Mouse (Mus musculus) adrenal gland, postnatal 10 days (tissue): ENCODE data around the gene Hist1h2ae. TPM values are rescaled to one million over a fixed set of nuclear protein-coding genes. Genes with fewer than 3 reads are reported as not detected.
"Not testable (repeated sequence)": the region's sequence is repeated elsewhere in the genome, so short reads cannot be mapped to it uniquely, and the experiment has no call there.

ENCODE experiments used
- DNase-seq: peaks from one replicate; pipeline ENCODE4 v3.0.0; 2021; ENCODE audit warnings: mixed read lengths
- long read RNA-seq, 2 experiments: library from polyadenylated mRNA; stranded (forward); transcript quantifications; one replicate each; pipeline ENCODE4 v2.0.0; 2021
- total RNA-seq, 2 experiments: library from RNA; stranded (reverse); gene quantifications; 2 replicates each; pipeline ENCODE4 v1.2.3; 2021

Hist1h2ae gene
- 10 to 100 TPM; 54.9 to 55.0 TPM for total RNA-seq
- long read RNA-seq, experiment 1, partial matches to known transcripts = 0 of 1 reads
- long read RNA-seq, experiment 1, other reads (novel, unspliced or antisense) = 0 of 1 reads
- long read RNA-seq, experiment 2, partial matches to known transcripts = 0 of 1 reads
- long read RNA-seq, experiment 2, other reads (novel, unspliced or antisense) = 0 of 1 reads

- DNase-seq = peak; percentile 69
Observed at GRCm38 (mm10) chr13:23571022-23571503, at the start of gene Hist1h2ae, which contains the start of gene Hist1h2bg. Gene Hist1h2ae (minus strand): TSS chr13:23571220. Gene Hist1h2bg (plus strand): TSS chr13:23571396.

GRCm38 (mm10) chr13:23620056-23620732, 49.2 kb upstream of the Hist1h2ae start:
- no peak for DNase-seq

- DNase-seq = no peak
Observed at GRCm38 (mm10) chr13:23611638-23612037, 40.6 kb upstream of the Hist1h2ae start.

- DNase-seq = no peak
Observed at GRCm38 (mm10) chr13:23610393-23610792, 39.4 kb upstream of the Hist1h2ae start.

DNA sequence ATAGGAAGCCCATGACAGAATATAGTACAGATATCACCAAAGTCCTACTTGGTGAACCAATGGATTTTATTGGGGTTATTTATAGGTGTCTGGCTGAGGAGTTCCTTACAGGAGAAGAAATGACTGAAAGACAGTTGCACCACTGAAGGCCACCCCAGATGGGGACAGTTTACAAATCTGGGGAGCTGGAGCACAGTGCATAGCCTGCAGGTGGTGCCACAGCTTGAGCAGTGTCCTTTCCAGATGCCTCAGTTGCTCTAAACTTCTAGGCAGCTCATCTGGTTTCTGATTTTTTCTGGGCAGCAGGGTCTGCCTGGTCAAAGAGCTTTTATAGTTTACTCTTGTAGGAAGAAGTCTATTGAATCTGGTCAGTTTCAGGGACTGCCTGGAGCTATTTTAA, 38.8 kb upstream of the Hist1h2ae start:
- no peak for DNase-seq

GRCm38 (mm10) chr13:23609209-23609608, 38.2 kb upstream of the Hist1h2ae start:
- no peak for DNase-seq

DNA sequence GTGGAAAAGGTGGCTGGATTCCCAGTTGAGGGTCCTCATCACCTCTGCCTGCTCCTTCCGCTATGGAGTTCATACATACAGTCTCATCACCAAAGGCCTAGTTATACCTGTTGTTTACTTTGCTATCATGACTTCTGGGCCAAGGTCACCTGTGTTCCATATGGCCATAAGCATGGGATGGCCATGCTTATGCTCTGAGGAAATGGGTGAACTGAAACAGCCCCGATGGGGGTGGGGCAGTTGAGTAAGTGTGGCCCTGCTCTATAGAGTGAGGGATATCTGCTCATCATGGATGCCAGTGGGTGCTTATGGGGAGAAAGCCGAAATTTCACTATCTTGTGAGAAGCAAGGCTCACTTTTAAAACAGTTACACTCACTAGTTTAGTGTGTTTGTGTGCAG, 34.0 kb upstream of the Hist1h2ae start:
- no peak for DNase-seq

- DNase-seq = no peak
Observed at GRCm38 (mm10) chr13:23604452-23604851, 33.4 kb upstream of the Hist1h2ae start.

DNA sequence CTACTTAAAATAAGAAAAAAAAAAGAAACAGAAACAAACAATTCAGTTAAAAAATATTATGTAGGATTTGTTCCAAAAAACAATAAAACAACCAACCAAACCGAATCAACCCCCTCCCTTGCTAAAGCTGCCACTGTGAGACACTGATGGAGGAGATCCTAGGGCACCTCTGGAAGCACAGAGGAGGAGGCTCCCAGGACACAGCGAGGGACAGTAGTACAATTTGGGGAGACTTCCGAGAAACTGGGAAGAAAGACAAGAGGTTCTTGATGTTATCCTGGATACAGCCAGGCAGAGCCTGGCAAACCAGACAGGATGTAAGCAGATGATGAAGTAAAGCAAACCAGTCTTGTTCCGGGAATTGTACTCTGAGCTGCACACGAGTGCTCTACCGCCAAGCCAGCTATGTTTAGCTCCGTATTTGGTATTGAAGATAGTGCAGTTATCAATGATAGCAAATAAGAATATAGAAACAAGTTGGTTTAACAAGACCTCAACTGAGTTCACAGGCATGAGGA, 32.2 kb upstream of the Hist1h2ae start:
- DNase-seq = no peak

DNA sequence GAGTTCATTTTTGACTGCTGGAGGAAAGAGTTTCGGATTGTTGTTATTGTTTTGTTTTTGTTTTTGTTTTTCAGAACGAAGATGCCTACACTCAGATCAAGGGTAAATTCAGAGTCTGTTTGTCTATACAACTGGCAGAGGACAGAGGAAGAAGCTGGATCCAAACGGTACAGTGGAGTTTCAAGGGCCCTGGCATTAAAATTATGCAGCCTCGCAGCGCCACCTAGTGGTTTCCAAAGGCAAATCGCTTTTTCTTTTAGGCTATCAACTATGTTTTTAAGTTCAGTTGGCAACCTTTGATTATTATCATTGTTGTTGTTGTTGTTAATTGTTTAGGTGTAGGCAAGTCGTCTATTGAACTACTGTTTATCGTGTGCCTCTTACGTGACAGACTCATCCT, 26.9 kb upstream of the Hist1h2ae start:
- peak; percentile 87 for DNase-seq

GRCm38 (mm10) chr13:23595622-23596372, 24.8 kb upstream of the Hist1h2ae start:
- no peak for DNase-seq

GRCm38 (mm10) chr13:23595185-23595584, 24.2 kb upstream of the Hist1h2ae start:
- DNase-seq = no peak

GRCm38 (mm10) chr13:23593051-23593770, 22.2 kb upstream of the Hist1h2ae start:
- no peak for DNase-seq

DNA sequence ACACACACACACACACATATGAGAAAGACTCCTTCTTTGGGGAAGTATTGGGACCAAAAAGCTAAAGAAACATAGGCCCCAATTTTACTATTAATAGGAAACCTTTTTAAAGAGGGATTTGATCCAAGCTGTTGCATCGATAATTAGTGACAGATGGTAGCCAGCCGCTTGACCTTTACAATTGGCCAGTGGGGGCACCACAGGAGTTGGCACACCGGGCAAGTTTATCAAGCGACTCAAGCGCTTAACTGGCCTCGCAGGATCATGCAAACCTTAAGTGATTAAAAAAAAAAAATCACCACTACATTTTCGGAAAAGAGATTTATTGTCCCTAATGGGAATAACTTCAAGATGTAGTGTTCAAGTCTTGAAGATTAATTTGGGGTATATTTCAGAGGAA, 21.6 kb upstream of the Hist1h2ae start:
- no peak for DNase-seq

DNA sequence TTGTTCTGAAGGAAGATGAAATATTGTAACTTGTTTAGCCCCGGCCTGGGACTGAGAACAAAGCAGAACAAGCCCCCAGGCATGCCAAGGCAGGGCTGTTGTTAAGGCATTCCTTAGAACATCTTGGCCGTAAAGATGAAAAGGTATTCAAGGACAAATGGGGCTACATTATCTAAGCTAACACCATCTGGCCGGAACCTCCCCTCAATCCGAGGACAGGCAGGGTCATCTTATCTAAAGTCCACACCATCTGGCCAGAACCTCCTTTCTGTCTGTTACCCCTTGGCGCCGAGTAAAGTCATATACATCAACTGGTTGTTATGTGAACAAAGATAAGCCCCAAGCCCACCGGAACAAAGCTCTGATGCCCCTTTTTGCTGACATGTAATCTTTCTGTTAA, 20.9 kb upstream of the Hist1h2ae start:
- not testable (repeated sequence) for DNase-seq

- DNase-seq = no peak
Observed at GRCm38 (mm10) chr13:23591206-23591605, 20.2 kb upstream of the Hist1h2ae start.

GRCm38 (mm10) chr13:23586940-23587225, 15.9 kb upstream of the Hist1h2ae start:
- no peak for DNase-seq

DNA sequence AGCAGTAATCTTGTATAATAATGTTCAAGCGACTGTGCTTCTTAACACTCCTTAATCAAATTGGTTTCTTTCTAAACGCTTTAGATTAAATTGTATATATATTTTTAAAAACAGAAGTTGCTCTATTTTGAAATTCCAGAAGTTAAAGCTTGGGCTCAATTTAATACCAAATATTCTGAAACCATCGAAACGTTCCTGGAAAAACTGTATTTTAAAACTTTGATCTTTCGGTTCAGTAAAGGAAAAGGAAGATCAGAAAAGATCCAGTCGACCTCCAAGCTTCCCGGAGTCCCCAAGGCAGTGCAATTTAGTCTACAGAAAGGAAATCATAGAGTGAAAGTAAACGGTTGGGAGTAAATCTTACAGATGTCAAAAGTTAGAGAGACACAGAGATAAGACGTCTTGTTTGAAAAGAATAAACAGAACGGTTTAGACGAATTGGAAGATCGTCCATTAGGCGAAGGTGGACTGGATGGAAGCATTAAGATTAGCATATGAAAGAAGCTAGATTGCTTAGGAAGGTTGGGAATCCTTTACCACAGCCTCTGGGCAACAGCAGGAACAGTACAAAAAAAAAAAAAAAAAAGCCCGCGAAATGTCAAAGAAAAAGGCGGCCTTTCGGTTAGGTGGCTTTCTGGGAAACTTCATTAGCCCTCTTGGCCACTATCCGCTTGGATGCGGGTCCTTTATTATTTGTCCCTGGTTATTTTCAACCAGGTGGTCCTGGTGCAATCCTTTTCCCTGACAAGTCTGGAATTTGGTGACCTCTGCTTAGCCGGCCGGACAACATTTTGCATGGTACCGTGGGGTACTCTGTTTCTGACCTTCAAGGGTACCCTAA, 15.3 kb upstream of the Hist1h2ae start:
- no peak for DNase-seq

- peak; percentile 64 for DNase-seq
Observed at GRCm38 (mm10) chr13:23585442-23586098, 14.6 kb upstream of the Hist1h2ae start.

DNA sequence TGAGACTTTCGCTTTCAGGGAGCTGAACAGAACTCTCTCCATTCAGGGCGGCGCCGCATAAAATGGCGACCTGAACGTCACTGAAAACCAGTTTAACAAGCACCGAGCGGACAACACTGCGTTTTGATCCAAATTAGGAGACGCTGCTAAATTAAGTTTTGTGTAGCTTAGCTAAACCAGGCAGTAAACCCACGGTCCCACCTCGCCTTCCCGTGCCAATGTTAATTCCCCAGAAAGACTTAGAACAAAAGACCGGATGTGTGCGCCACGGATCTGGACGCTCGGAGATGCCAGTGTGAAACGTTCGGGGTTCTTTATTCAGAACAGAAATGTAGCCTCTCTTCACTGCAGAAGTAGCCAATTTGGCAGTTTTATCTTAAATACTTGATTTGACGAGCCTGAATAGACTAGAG, 14.0 kb upstream of the Hist1h2ae start:
- peak; percentile 76 for DNase-seq

GRCm38 (mm10) chr13:23584331-23584730, 13.3 kb upstream of the Hist1h2ae start:
- DNase-seq = no peak
